Mouse (Mus musculus) urinary bladder, adult 2 months (tissue): ENCODE data around the gene Camk2n1. TPM values are rescaled to one million over a fixed set of nuclear protein-coding genes. Genes with fewer than 3 reads are reported as not detected.

ENCODE experiments used
- polyA plus RNA-seq: library from polyadenylated mRNA; depleted of rRNA; stranded (reverse); fragments of >200 nt; gene quantifications from 2 replicates; pipeline ENCODE4 v1.2.3, GENCODE M21; 2012; rRNA removed

Gene Camk2n1
- polyA plus RNA-seq, 1 experiment: 20.1 TPM

Other genes with a start within 250 kb of the Camk2n1 start
- 138 and 142 TPM in 2 replicates for gene Hp1bp3, start 238.0 kb upstream of the Camk2n1 start, polyA plus RNA-seq
- gene Sh2d5, start 203.9 kb upstream of the Camk2n1 start, polyA plus RNA-seq: 0.51 and 0.52 TPM in 2 replicates
- gene Kif17, start 203.9 kb upstream of the Camk2n1 start, polyA plus RNA-seq: 0.52 and 0.72 TPM in 2 replicates
- 133 and 138 TPM in 2 replicates for gene Ddost, start 149.6 kb upstream of the Camk2n1 start, polyA plus RNA-seq
- gene Pink1, start 128.0 kb upstream of the Camk2n1 start, polyA plus RNA-seq: 92.3 and 122 TPM in 2 replicates
- gene Cda, start 86.3 kb upstream of the Camk2n1 start, polyA plus RNA-seq: 3.3 and 4.1 TPM in 2 replicates
- gene Fam43b, start 57.8 kb upstream of the Camk2n1 start, polyA plus RNA-seq: 0.04 TPM in 1 of 2 replicates, not detected in the other
- 12.9 and 17.8 TPM in 2 replicates for gene Mul1, start 19.6 kb upstream of the Camk2n1 start, polyA plus RNA-seq
- gene Vwa5b1, start 181.6 kb downstream of the Camk2n1 start, polyA plus RNA-seq: 0.01 TPM in 2 replicates